Mouse (Mus musculus) testis, adult 2 months (tissue): ENCODE measurements around the gene Scyl1. TPM values are rescaled to one million over a fixed set of nuclear protein-coding genes. Genes with fewer than 3 reads are reported as not detected.
A peak's percentile ranks its signal among the peaks of the same experiment; 100 is the strongest.
"Not testable (repeated sequence)": the region's sequence is repeated elsewhere in the genome, so short reads cannot be mapped to it uniquely, and the experiment has no call there.

Source experiments
- H3K27ac ChIP-seq: fragments of 200-500 bp; 2 replicates; pipeline ENCODE4 v1.5.1; 2012; ENCODE audit warnings: low read depth, low read length; ENCODE audit not compliant: control insufficient read depth, insufficient read depth
- H3K27me3 ChIP-seq: fragments of 200-500 bp; 2 replicates; pipeline ENCODE4 v1.6.1; 2012; ENCODE audit warnings: mild to moderate bottlenecking, low read length, moderate library complexity; ENCODE audit not compliant: control insufficient read depth, insufficient read depth
- H3K36me3 ChIP-seq: fragments of 200-500 bp; 2 replicates; pipeline ENCODE4 v1.6.1; 2012; ENCODE audit warnings: mild to moderate bottlenecking, low read length; ENCODE audit not compliant: control insufficient read depth, insufficient read depth
- H3K4me1 ChIP-seq: fragments of 200-500 bp; 2 replicates; pipeline ENCODE4 v1.6.1; 2012; ENCODE audit warnings: low read length; ENCODE audit not compliant: control insufficient read depth, insufficient read depth
- H3K4me3 ChIP-seq: fragments of 200-500 bp; 2 replicates; pipeline ENCODE4 v1.5.1; 2012; ENCODE audit warnings: low read depth, mild to moderate bottlenecking, low read length, moderate library complexity, mixed read lengths; ENCODE audit not compliant: control insufficient read depth
- CTCF ChIP-seq: fragments of 200-500 bp; IDR thresholded peaks from 2 replicates; pipeline ENCODE4 v1.5.1; 2012; ENCODE audit warnings: low read depth, mild to moderate bottlenecking, inconsistent platforms, low read length, moderate library complexity; ENCODE audit not compliant: control insufficient read depth, insufficient read depth, insufficient replicate concordance
- POLR2A ChIP-seq: fragments of 200-500 bp; IDR thresholded peaks from 2 replicates; pipeline ENCODE4 v1.6.1; 2012; ENCODE audit warnings: low read depth, mild to moderate bottlenecking, inconsistent platforms, low read length, moderate library complexity; ENCODE audit not compliant: control insufficient read depth
- polyA plus RNA-seq: library from polyadenylated mRNA; depleted of rRNA; stranded (reverse); fragments of >200 nt; gene quantifications from 2 replicates; pipeline ENCODE4 v1.2.3, GENCODE M21; 2012

The Scyl1 gene
- polyA plus RNA-seq, 1 experiment: 43.1 TPM

GRCm38 (mm10) chr19:5797381-5798111, 26.3 kb upstream of the Scyl1 start:
- Histone ChIP-seq H3K36me3 (peaks cover 8% of the 10 kb centered on the region), H3K27me3 (no peaks in the 10 kb centered on the region), H3K27ac (peak overlapping the region; percentile 42; the same call in 1 of the 2 replicates), H3K4me3 (peak overlapping the region; percentile 18), H3K4me1 (peaks cover 4% of the 10 kb centered on the region)
- no peak for TF ChIP-seq POLR2A
- no peak for TF ChIP-seq CTCF

DNA sequence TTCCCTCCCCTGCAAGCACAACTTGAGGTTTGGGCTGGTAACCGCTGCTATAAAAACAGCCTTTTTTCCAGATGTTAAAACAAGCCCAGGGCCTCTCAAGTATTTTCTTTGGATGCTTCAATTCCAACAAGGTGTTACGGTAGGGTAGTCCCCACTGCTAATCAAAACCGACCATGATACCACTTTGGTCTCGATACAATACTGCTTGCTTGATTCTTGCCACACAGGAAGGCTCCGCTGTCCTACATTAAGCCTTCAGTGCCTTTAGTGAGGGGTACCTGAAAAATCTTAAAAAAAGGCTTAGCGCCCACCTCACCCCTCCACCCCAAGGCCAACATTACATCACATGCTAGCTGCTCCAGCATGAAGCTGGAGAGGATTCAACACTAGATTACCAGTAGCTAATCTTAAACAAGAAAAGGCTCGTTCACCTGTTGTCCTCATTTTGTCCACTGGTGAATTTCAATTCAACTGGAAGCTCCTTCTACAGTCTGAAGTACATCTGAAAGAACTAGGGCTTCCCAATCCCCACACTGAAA, 25.4 kb upstream of the Scyl1 start:
- Histone ChIP-seq H3K36me3 (peaks cover 8% of the 10 kb centered on the region), H3K4me1 (peaks cover 2% of the 10 kb centered on the region), H3K27ac (peak overlapping the region; percentile 49; the same call in 1 of the 2 replicates), H3K4me3 (peak overlapping the region; percentile 27), H3K27me3 (no peaks in the 10 kb centered on the region)
- TF ChIP-seq POLR2A: no peak
- no peak for TF ChIP-seq CTCF

DNA sequence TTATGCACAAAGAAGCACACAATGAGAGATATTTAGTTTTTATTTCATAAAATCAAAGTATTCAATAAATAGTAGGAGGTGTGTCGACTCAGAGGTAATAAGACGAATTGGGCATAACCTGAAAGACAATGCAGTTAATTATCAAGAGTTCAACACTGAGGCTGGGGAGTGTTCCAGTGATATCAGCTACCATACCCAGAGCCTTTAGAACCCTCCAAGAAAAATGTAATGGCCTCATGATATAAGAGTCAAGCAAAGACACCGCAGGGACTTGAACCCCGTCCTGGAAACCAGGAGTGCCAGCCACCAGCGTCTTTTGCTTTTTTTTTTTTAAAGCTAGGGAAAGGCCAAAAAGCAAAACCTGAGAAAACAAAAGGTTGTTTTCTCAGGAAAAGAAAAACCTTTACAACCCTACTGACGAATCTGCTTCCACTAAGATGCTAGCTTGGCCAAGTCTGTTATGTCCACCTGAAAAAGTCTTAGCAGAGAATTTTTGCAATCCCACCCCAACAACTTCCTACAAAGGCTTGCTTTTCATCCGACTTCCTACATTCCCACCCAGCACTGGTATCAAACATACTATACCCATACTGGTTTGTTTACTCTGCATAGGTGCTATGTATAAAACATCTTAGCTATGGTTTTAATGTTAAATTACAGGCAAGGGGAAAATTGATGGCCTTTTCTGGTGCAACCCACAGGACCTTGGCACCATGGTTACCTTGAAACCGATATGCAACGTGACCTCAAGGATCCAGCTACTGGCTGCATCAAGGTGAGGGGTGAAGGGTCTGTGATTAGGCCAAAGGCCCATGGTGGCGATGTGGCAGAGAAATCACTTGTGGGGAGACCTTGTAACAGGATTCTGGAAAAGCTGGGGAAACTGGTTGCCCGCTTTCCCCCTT, 24.7 kb upstream of the Scyl1 start:
- Histone ChIP-seq H3K36me3 (peaks cover 5% of the 10 kb centered on the region), H3K27ac (peak overlapping the region; percentile 49), H3K4me3 (peak overlapping the region; percentile 27), H3K27me3 (no peaks in the 10 kb centered on the region), H3K4me1 (peaks cover 2% of the 10 kb centered on the region)
- TF ChIP-seq POLR2A (peak; percentile 34; the same call in 1 of the 2 replicates), CTCF (no peak)

DNA sequence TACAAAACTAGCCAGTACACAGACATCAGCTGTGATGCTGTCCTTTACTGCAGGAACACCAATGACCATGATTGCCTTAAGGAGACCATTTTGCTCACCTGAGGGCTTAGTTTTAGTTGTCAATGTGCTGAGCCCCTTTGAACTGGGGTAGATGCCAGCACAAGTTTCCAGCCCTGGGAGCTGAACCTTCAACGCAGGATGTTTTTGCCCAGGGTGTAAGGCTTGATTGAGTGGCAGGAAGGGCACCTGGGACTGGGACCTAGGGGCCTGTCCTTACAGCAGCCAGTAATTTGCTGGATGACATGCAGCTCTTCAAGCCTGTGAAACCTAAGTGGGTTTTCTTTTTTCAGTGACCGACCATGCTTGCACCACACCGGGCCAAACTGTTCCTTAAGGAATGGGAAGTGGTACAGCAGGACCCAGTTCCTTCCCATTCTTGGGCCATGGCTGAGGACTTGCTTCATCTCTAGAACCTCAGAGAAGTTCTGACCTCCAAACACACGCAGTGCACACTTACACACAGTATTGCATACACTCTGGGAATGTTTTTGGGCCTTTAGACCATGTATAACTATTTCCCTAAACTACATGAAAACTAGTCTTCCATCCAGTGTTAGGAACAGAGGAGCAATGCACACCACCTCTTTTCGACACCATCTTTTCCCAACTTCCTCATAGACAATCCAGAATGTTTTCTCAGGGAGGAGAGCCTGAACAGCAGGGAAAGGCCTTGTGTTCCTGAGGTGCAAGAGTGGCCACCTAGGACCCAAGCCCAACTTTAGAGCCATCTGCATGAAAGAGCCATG, 23.8 kb upstream of the Scyl1 start:
- Histone ChIP-seq H3K27me3 (no peaks in the 10 kb centered on the region), H3K36me3 (peaks cover 4% of the 10 kb centered on the region), H3K4me1 (peaks cover 2% of the 10 kb centered on the region), H3K4me3 (no peak overlapping the region), H3K27ac (peak overlapping the region; percentile 24; the same call in 1 of the 2 replicates)
- TF ChIP-seq CTCF (0 out of 2 replicates have a peak, but pooled peaks have one; percentile 1), POLR2A (peak; percentile 41; the same call in 1 of the 2 replicates)

GRCm38 (mm10) chr19:5793917-5794770, 22.9 kb upstream of the Scyl1 start:
- H3K4me3 ChIP-seq, H3K36me3 ChIP-seq, H3K27me3 ChIP-seq, H3K4me1 ChIP-seq: not testable (repeated sequence)
- H3K27ac ChIP-seq: peak overlapping the region; percentile 5; the same call in 1 of the 2 replicates

GRCm38 (mm10) chr19:5793116-5793515, 21.9 kb upstream of the Scyl1 start:
- Histone ChIP-seq H3K27ac (no peak overlapping the region), H3K4me1 (peaks cover 2% of the 10 kb centered on the region), H3K4me3 (no peak overlapping the region), H3K36me3 (peaks cover 2% of the 10 kb centered on the region; the same call in 1 of the 2 replicates), H3K27me3 (no peaks in the 10 kb centered on the region)
- TF ChIP-seq POLR2A (no peak), CTCF (peak; percentile 52; the same call in 1 of the 2 replicates)
